Mouse (Mus musculus): ENCODE measurements at regions not wholly inside any gene's neighbourhood (a gene's known extent, or its start where the extent isn't known, plus 50 kb on each side); places are given as distances from the start of the nearest gene placed in this dataset.

GRCm38 (mm10) chr1:120667776-120668175 is 65.6 kb downstream of the En1 start:
- ATAC-seq (replicated peaks in 1 of 2; ENCODE audit: insufficient read depth in 1 of 2, low FRiP score in 2 of 2, low TSS enrichment in 1 of 2, low read depth in 1 of 2, poor library complexity in 2 of 2, severe bottlenecking in 2 of 2), result no peak

GRCm38 (mm10) chr1:120683532-120684245 is 81.5 kb downstream of the En1 start:
- ATAC-seq (replicated peaks in 1 of 2; ENCODE audit: insufficient read depth in 1 of 2, low FRiP score in 2 of 2, low TSS enrichment in 1 of 2, low read depth in 1 of 2, poor library complexity in 2 of 2, severe bottlenecking in 2 of 2), result peak in 1 of 2 experiments; percentile 75; a peak in 2 of 4 replicates

GRCm38 (mm10) chr1:120685650-120686244 is 83.5 kb downstream of the En1 start:
- peak; percentile 48 to 77; a peak in 3 of 4 replicates for ATAC-seq (replicated peaks in 1 of 2; ENCODE audit: insufficient read depth in 1 of 2, low FRiP score in 2 of 2, low TSS enrichment in 1 of 2, low read depth in 1 of 2, poor library complexity in 2 of 2, severe bottlenecking in 2 of 2)

GRCm38 (mm10) chr1:120691571-120691970 is 89.4 kb downstream of the En1 start:
- ATAC-seq (replicated peaks in 1 of 2; ENCODE audit: insufficient read depth in 1 of 2, low FRiP score in 2 of 2, low TSS enrichment in 1 of 2, low read depth in 1 of 2, poor library complexity in 2 of 2, severe bottlenecking in 2 of 2), result no peak

GRCm38 (mm10) chr1:120698189-120698588 is 96.0 kb downstream of the En1 start:
- no peak for ATAC-seq (replicated peaks in 1 of 2; ENCODE audit: insufficient read depth in 1 of 2, low FRiP score in 2 of 2, low TSS enrichment in 1 of 2, low read depth in 1 of 2, poor library complexity in 2 of 2, severe bottlenecking in 2 of 2)

GRCm38 (mm10) chr1:120704201-120704600 is 102.0 kb downstream of the En1 start:
- ATAC-seq (replicated peaks in 1 of 2; ENCODE audit: insufficient read depth in 1 of 2, low FRiP score in 2 of 2, low TSS enrichment in 1 of 2, low read depth in 1 of 2, poor library complexity in 2 of 2, severe bottlenecking in 2 of 2), result no peak

GRCm38 (mm10) chr1:120706011-120706410 is 103.8 kb downstream of the En1 start:
- no peak for ATAC-seq (replicated peaks in 1 of 2; ENCODE audit: insufficient read depth in 1 of 2, low FRiP score in 2 of 2, low TSS enrichment in 1 of 2, low read depth in 1 of 2, poor library complexity in 2 of 2, severe bottlenecking in 2 of 2)

- ATAC-seq (replicated peaks in 1 of 2; ENCODE audit: insufficient read depth in 1 of 2, low FRiP score in 2 of 2, low TSS enrichment in 1 of 2, low read depth in 1 of 2, poor library complexity in 2 of 2, severe bottlenecking in 2 of 2), result no peak
These were observed 106.3 kb downstream of the En1 start for GRCm38 (mm10) chr1:120708511-120708910.

- ATAC-seq (replicated peaks in 1 of 2; ENCODE audit: insufficient read depth in 1 of 2, low FRiP score in 2 of 2, low TSS enrichment in 1 of 2, low read depth in 1 of 2, poor library complexity in 2 of 2, severe bottlenecking in 2 of 2), result no peak
These were observed 113.1 kb downstream of the En1 start for GRCm38 (mm10) chr1:120715105-120715877.

GRCm38 (mm10) chr1:120726777-120727176 is 124.6 kb downstream of the En1 start:
- no peak for ATAC-seq (replicated peaks in 1 of 2; ENCODE audit: insufficient read depth in 1 of 2, low FRiP score in 2 of 2, low TSS enrichment in 1 of 2, low read depth in 1 of 2, poor library complexity in 2 of 2, severe bottlenecking in 2 of 2)

GRCm38 (mm10) chr1:120727427-120727826 is 125.2 kb downstream of the En1 start:
- ATAC-seq (replicated peaks in 1 of 2; ENCODE audit: insufficient read depth in 1 of 2, low FRiP score in 2 of 2, low TSS enrichment in 1 of 2, low read depth in 1 of 2, poor library complexity in 2 of 2, severe bottlenecking in 2 of 2), result no peak

GRCm38 (mm10) chr1:120732003-120732402 is 129.8 kb downstream of the En1 start:
- ATAC-seq (replicated peaks in 1 of 2; ENCODE audit: insufficient read depth in 1 of 2, low FRiP score in 2 of 2, low TSS enrichment in 1 of 2, low read depth in 1 of 2, poor library complexity in 2 of 2, severe bottlenecking in 2 of 2), result no peak

- no peak for ATAC-seq (replicated peaks in 1 of 2; ENCODE audit: insufficient read depth in 1 of 2, low FRiP score in 2 of 2, low TSS enrichment in 1 of 2, low read depth in 1 of 2, poor library complexity in 2 of 2, severe bottlenecking in 2 of 2)
These were observed 131.5 kb downstream of the En1 start for GRCm38 (mm10) chr1:120733683-120734082.

- ATAC-seq (replicated peaks in 1 of 2; ENCODE audit: insufficient read depth in 1 of 2, low FRiP score in 2 of 2, low TSS enrichment in 1 of 2, low read depth in 1 of 2, poor library complexity in 2 of 2, severe bottlenecking in 2 of 2), result no peak
These were observed 132.6 kb downstream of the En1 start for GRCm38 (mm10) chr1:120734846-120735245.

- no peak for ATAC-seq (replicated peaks in 1 of 2; ENCODE audit: insufficient read depth in 1 of 2, low FRiP score in 2 of 2, low TSS enrichment in 1 of 2, low read depth in 1 of 2, poor library complexity in 2 of 2, severe bottlenecking in 2 of 2)
These were observed 137.3 kb downstream of the En1 start for GRCm38 (mm10) chr1:120739499-120739898.

GRCm38 (mm10) chr1:120741091-120741740 is 139.0 kb downstream of the En1 start:
- ATAC-seq (replicated peaks in 1 of 2; ENCODE audit: insufficient read depth in 1 of 2, low FRiP score in 2 of 2, low TSS enrichment in 1 of 2, low read depth in 1 of 2, poor library complexity in 2 of 2, severe bottlenecking in 2 of 2), result no peak

- no peak for ATAC-seq (replicated peaks in 1 of 2; ENCODE audit: insufficient read depth in 1 of 2, low FRiP score in 2 of 2, low TSS enrichment in 1 of 2, low read depth in 1 of 2, poor library complexity in 2 of 2, severe bottlenecking in 2 of 2)
These were observed 146.7 kb downstream of the En1 start for GRCm38 (mm10) chr1:120748963-120749362.

GRCm38 (mm10) chr1:120753406-120753805 is 151.2 kb downstream of the En1 start:
- no peak for ATAC-seq (replicated peaks in 1 of 2; ENCODE audit: insufficient read depth in 1 of 2, low FRiP score in 2 of 2, low TSS enrichment in 1 of 2, low read depth in 1 of 2, poor library complexity in 2 of 2, severe bottlenecking in 2 of 2)
